Mouse (Mus musculus) gastrocnemius, adult 18-20 months (tissue): ENCODE results near the gene Shkbp1. TPM values are rescaled to one million over a fixed set of nuclear protein-coding genes. Genes with fewer than 3 reads are reported as not detected.

Experiments used
- DNase-seq: peaks from one replicate; pipeline ENCODE4 v3.0.0; 2021; ENCODE audit warnings: low spot score
- total RNA-seq, 2 experiments: library from RNA; stranded (reverse); gene quantifications; 2 replicates each; pipeline ENCODE4 v1.2.3; 2021

Shkbp1 gene
- total RNA-seq, 2 experiments from 2014 or later: 2.2 to 3.0 TPM

DNA sequence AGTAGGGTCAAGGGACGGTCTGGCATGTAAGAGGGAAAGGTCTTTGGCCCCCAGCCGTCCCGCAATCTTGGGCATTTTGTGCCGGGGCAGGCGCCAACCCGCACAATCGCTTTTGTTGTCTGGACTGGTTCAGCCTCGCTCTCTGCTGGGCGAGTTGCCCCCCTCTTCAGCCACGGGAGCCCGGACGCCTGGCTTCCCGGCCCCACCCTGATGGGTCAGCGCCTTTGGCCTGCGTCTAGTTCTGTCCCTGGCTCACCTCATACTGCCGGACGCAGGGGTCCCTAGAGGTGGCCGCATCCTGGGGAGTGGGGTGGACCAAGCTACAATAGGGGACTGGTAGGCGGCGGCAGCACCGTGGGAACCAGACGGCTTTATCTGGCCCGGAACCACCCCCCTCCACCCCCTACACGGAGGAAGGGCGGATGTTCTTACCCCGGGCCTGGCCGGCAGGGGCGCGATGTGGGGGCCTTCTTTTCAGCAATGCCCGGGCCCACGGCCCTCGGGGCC, 21.4 kb downstream of the Shkbp1 start:
- peak; percentile 63 for DNase-seq

DNA sequence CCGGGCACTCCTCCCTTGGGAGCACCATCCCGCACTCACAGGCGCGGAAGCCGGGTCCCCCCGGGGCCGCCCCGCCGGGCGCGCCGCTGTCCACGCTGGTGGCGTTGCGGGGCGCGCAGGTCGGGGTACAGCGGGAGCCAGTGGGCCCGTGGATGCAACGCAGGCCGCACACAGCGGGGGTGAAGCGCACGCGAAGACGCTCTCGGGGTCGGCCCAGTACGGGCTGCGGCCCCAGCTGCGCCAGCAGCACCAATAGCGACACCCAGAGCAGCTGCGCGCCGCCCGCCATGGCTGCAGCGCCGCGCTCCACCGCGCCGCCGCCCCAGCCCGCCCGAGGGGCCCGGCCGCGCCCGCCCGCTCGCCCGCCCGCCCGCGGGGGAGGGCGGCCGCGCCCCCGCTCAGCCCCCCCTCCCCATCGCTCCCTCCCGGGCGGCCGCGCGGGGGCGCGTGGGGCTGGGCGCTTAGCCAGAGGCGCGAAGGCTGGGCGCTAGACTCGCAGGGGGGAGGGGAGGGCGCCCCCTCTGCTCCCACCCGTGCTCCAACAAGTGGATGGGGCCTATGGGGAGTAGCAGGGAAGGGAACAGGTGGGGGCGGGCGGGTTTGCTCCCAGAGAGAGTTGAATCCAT, 22.4 kb downstream of the Shkbp1 start:
- DNase-seq: no peak

DNA sequence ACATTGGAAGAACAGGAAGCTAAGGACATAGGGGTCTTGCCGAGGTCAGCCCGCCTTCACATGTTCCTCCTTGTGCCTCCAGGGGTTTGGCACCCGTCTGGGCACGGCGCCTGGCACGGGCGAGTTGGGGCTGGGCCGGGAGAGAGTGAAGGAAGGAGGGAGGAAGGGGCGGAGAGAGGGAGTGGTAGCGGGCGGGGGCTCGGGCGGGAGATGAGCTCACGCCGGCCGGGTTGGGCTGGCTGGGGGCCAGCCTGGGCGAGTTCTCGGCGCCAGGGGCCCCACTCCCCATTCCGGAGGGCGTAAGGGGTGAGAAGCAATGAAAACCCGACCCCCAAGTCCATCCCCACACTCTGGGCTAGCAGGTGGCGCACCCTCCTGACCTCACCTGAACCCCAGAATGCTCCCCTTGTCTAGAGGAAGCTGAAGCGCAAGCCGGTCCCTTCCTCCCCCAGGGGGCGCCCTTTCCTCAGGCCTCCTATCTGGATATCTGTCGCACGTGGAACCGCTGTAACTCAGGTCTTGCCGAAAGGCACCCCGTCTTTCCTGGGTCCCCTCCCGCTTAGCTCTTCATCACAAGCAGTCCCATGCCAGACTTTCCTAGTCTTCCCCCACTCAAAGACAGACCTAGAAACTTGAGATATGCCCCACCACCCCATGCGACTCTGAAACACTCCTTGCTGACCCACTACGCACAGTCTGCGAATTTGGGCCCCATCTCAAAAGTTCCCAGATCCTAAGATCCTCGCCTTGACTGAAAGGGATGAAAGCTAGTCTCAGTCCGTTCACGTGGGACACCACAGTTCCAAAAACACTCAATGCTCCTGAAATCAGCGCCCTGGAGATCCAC, 23.2 kb downstream of the Shkbp1 start:
- DNase-seq: peak; percentile 91

DNA sequence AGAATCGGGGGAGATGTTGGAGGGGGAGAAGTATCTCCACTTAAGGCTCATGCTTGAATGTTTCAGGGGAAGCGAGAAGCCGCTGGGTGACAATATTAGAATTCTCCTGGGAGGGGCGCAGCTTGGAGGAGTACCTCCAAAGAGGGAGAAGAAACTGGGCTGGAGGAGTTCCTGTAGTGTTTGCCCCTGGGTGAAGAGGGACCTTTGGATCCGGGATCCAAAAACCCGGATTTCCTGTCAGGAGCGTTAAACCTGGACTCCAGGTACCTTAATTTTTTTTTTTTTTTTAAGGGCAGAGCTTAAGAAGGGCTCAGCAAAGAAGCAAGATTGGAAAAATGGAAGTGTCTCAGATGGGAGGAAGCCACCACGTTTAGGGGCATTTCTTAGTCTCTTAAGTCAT, 24.0 kb downstream of the Shkbp1 start:
- DNase-seq: no peak

DNA sequence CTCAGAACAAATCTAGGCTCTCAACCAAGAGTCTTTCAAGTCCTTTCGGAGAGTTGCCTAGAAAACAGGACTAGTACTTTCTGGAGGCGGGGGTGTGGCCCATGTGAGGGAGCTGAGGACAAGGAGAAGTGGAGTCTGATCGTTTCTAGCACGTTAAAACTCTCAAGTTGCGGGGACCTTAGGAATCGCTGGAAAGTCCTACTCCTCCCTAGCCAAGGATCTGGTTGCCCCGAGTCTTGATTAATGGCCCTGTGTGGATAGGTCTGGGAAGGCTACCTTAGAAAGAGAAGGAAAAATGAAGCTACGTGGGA, 24.3 kb downstream of the Shkbp1 start:
- peak; percentile 56 for DNase-seq

DNA sequence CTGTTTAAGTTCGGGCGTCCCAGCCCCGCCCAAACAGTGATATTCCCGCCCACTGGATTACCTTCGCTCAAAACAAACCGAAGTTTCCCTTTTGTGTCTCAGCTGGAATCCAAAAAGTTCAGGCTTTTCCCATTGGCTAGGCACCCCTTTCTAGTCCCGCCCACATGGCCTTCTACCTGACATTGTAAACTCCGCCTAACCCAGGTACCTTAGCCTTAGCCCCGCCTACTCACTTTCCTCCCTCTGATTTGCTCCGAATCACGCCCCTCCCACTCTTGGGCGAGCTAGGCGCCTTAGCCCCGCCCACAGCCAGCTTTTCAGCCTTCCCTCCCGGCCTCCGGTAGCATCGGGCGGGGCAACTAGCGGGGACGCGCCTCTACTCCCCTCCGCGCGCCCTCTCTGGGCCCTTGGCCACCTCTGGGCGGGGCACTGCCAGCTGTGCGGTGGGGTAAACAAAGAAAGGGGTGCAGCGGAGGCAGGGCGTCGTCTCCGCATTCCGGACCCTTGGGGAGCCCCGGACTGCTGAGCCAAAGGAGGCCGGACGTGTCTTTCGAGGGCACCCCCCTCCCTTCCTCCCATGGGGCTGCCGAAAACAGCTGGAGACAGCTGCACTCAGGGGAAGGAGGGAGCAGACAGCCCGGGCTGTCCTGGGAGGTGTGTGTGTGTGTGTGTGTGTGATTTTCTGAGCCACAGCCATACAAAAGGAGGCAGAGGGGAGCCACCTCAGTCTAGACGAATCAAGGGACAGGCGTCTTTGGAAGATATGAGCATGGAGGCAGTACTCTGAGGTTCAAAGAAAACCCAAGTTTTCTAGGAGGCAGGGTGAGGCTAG, 24.9 kb downstream of the Shkbp1 start:
- DNase-seq: peak; percentile 94

DNA sequence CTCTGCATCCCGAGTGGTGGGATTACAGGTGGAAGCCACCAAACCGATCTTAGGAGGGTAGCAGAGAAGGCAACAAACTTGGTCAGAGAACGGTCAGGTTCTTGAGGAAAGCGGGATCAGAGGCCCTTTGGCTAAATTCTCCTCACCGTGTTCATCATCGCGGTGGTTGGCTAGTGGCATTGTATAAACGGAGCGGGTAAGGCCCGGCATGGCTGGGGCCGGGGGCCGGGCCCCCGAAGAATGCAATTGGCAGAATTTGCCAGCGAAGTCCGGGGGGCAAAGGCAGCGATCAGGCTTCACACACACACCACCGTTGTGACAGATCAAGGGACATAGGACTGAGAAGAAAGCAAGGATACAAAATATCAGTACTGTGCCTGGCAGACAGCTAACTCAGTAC, 25.8 kb downstream of the Shkbp1 start:
- no peak for DNase-seq

DNA sequence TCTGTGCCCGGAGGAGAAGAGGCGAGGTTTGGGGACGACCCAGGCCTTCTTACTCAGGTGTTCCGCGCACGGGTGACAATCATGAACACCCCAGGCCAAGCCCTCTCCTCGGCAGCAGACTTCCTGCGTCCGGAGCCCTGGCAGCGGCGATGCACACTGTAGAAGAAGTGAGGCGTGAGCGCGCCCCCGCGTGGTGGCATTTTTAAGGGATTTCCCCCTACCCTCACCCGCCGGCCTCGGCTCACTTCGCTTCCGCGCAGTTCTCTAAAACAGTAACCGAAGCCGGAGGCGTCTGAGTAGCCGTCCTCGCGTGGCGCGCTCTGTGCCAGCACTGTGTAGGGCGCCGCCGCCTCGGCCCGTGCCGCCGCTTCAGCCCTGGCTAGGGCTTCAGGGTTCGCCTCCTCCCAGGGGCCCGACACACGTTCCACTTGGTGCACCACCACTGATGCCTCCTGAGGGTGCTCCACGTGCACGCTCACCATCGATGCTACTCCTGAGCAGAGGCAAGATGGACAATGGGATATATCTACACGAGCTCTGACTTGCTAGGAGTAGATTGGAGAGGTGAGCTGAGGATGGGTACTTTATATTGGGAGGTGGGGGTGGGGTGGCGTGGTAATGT, 26.4 kb downstream of the Shkbp1 start:
- peak; percentile 88 for DNase-seq

DNA sequence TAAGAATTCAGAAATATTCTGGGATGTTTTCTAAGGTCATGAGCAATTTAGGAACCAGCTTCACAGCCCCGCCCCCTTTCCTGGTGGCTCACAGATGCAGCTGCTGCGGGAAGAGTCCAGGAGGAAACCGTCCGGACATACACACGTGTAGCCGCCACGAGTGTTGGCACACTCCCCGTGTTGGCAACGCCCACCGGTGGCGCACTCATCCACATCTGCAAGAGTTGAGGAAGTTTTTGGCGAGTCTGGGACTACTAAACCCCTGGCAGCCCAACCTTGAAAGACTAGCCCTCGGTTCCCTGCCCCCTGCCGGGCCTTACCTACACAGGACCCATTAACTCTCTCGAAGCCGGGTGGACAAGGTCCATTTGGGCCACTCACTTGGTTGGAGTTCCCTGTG, 27.2 kb downstream of the Shkbp1 start:
- peak; percentile 70 for DNase-seq

DNA sequence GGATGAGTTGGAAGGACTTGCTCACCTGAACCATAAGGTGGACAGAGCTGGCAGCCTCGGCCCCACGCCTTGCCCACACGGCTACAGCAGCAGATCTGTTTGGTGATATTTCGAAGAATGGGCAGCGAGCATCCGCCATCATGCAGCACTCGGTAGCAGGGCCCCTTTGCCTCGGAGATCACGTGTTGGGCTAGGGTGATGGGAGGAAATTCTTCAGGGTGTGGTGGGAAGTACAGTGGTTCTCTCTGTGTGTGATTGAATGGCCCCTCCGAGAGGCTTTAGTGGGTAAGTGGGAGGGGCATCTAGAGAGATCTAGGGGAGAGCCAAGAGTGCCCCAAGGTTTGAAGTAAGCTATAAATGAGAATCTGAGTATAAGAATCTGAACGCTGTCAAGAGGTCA, 27.7 kb downstream of the Shkbp1 start:
- no peak for DNase-seq

DNA sequence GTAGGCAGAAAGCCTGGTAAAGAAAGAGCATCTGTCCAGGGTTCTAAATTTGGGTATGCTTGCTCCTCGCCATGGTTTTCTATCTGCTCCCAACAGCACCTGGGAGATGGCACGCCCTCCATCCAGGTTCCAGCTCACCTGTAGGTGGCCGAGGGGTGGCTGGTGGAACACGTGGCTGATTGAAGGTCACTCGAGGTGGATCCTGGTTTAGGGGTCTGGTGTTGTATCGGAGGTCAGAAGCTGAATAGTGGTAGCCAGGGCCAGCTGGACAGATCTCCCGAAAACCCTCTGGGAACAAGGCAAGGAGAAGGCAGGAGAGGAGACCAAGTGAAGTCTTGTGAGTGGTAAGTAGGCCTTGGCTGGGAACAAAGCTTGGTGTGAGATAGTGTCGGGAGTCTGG, 28.3 kb downstream of the Shkbp1 start:
- DNase-seq: no peak

DNA sequence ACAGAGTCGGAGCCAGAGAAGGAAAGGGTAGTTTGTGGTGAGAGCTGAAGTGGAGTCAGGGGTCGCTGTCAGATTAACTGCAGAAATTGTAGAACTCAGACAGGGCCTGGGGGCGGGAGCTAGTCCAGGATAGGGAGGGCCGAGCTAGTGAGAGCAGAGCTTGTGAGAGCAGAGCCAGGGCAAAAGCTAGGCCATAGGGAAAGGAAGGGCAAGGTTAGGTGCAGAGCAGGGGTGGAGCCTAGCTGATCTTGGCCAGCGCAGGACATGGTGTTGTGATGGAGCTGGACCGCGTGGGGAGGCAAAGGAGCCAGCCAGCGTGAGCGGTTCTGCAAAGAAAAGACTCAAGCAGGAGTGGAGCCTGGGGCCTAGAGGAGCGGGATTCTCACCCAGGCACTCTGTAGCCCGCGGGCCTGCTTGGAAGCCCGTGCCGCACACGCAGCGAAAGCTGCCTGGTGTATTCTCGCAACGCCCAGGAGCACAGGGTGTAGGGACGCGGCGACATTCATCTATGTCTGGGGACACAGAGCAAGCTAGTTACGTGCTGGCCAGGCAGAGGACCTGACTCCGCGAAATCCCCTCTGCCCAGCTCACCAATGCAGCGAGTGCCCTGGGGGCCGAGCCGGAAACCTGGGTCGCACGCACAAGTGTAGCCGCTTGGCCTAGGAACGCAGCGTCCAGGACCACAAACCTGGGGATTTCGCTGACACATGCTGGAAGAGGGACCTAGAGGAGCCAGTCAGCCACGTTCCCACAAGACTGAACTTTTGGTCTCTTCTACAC, 29.5 kb downstream of the Shkbp1 start:
- DNase-seq: peak; percentile 59

DNA sequence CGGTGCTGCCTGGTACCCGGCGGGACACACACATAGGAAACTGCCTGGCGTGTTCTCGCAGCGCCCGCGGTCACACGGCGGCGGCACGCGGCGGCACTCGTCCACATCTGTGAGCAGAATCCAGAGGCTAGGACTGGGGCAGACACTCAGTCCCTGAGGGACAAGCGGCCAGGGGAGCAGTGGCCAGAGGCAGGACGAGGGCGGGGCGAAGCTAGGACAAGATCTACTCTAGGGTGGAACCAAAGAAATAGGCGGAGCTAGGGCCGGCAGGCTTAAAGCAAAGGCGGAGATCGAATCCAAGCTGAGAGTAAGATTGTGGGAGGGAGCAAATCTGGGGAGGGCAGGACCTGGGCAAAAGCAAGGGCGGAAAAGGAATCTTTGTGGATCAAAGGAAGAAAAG, 30.1 kb downstream of the Shkbp1 start:
- DNase-seq: peak; percentile 87

DNA sequence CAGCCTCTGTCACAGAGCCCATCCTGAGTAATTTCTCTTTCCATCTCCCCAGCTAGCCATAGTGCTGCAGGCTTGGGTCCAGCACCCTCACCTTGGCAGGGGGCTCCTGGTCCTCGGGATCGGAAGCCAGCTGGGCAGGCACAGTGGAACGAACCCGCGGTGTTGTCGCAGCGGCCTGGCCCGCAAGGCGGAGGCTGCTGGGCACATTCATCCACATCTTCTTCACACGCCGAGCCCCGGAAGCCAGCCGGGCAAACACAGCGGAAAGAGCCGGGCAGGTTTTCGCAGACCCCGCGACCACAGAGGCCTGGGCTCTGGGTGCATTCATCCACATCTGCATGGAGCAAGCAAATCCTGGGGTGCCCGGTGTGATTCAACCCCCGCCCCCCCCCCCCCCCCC, 30.9 kb downstream of the Shkbp1 start:
- no peak for DNase-seq

DNA sequence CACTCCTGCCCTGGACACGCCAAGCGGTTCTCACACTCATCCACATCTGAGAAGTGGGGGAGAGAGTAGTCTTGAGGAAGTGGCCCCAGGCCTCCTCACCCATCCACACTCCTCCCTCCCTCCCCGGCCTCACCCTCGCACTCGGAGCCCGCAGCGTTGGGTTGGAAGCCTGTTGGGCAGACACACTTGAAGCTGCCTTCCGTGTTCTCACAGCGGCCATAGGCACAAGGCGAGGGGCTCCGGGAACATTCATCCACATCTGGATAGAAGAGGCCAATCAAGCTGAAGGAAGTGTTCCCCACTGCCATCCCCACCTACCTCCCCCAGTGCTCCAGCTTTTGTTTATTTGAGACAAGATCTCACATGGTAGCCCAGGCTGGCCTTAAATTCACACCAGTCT, 31.7 kb downstream of the Shkbp1 start:
- DNase-seq: no peak

DNA sequence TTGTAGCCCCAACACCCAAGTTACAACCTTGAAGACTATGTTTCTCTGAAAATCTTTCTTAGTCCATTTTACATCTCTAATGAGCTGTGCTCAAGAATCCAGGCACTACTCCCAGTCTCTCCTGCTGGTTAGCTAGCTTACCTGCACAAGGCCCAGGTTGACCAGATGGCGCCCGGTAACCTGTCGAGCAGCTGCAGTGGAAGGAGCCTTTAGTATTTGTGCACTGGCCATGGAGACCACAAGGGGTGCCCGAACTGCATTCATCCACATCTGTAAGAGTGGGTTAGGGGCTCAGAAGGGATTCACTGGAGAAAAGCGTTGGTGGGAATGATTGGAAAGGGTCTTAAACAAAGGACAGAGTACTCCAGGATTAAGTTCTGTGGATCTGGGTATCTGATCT, 32.8 kb downstream of the Shkbp1 start:
- no peak for DNase-seq

DNA sequence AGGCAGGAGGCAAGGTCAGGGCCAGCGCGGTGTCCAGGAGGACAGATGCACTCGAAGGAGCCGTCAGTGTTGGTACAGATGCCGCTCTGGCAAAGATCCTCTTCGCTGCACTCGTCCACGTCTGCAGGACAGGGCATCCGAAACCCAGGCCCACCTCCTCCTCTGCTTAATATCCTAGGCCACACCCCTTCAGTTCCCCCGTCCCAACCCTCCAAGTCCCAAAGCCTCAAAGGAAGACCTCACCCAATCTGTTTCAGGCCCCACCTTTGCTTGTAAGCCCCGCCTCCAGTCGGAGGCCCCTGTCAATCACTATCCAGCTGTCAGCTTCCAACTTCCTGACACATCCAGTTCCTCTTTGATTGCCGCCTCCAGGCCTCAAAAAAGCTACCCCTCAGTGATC, 33.5 kb downstream of the Shkbp1 start:
- DNase-seq: no peak

DNA sequence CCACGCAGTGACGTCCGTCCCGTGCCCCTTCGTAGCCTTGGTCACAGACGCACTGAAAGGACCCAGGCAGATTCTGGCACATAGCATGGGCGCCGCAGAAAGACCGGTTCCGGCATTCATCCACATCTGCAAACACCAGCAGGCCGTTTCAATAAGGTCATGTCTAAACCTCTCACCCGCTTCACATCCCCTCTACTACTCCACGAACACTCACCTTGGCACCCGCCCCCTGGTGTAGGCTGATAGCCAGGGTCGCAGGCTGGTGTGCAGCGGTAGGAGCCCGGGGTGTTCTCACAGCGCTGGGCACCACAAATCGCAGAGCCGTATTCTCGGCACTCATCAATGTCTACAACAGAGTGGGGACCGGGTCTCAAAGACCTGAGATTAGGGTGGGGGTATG, 36.4 kb downstream of the Shkbp1 start:
- DNase-seq: no peak

DNA sequence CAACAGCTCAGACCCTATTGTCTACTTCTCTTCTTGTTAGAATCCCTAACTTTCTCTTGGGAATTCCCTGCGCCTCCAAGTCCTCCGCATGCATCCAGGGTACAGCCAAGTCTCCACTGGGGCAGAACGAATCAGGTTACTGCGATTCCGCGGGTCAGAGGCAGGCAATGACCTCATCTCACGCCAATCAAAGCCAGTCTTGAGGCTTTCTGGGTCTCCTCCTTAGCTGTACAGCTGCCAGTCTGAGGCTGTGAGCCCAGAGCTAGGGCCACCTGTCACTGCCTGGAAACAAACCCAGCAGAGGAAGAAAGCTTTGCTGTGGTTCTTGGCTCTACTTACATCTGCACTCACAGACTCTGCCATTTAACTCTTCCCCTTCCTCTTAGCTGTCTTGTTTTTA, 39.9 kb downstream of the Shkbp1 start:
- peak; percentile 91 for DNase-seq

DNA sequence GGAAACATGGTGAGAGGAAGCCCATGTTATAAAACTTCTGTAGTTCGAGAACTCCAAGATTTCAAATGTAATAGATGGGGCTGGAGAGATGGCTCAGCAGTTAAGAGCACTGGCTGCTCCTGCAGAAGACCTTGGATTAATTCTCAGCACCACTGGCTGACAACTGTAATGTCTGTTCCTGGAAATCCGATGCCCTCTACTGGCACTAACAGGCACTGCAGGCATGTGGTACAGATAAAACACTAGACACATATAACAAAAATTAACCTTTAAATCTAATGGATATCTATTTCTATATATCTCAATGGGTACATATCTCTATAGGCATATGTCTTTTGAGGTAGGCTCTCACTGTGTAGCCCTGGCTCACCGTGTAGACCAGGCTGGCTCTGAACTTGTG, 41.4 kb downstream of the Shkbp1 start:
- no peak for DNase-seq

DNA sequence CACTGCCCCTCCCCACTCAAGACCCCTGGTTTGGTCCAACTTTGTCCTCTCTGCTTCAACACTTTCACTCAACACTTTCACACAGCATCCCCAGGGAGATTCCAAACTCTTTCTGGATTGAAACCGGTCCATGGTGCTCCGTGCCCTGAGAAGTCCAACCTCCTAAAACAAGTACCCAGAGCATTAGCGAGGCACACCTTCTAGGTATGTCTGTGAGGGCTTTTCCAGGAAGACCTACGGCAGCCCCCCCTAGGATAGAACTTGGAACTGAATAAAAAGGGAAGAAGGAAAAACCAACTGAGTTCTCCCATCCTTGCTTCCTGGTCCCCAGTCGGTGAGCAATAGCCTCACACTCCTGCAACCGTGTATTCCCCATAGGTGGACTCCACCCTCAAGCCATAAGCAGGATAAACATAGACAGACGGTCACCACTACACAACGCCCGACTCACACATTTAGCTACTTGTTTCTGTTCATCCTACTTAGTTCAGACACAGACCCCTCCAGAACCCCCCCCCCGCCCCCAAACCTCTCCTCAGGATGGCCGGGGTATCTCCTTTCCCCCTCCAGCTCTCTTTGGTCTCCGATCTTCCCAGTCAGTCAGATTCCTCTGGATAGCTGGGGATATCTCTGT, 44.1 kb downstream of the Shkbp1 start:
- no peak for DNase-seq
